Mouse (Mus musculus) testis, postnatal 14 days (tissue): ENCODE measurements around the gene Serpinb8.

Source experiments
- DNase-seq: peaks from one replicate; pipeline ENCODE4 v3.0.0; 2021; ENCODE audit warnings: low spot score

Gene Serpinb8

DNA sequence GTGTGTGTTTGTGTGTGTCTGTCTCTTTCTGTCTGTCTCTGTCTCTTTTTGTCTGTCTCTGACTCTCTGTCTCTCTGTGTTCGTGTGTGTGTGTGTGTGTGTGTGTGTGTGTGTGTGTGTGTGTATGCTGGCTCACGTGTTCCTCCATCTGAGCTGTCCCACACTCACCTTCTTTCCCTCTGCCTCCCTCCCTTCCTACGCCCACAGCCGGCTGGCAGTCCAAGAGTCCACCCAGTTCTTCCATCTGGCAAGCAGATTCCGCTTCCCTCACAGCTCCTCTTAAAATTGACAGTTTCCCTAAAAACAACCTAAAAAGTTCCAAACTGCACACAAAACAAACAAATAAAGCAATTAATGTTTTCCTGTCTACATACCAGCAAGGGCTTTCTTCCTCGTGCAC, 55.3 kb downstream of the Serpinb8 start:
- no peak for DNase-seq

DNA sequence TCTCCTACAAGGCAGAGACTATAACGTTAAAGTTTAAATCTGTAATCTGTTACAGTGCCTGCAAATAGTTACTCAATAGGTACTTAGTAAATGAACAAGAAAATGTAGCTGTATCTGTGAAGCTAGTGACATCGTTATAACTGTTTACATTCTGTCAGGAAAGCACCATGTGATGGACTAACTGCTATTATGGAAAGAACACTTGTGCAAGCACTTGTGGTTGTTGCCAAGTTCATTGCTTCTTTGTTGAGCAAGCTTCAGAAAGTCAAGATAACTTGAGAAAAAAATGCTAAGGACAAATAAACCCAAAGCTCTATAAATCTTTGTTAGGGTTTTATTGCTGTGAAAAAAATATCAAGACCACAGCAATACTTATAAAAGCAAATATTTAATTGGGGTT, 67.9 kb downstream of the Serpinb8 start:
- DNase-seq = no peak
